Mouse (Mus musculus) urinary bladder, postnatal 10 days (tissue): ENCODE measurements around the gene Gabrr3.
"Not testable (repeated sequence)": the region's sequence is repeated elsewhere in the genome, so short reads cannot be mapped to it uniquely, and the experiment has no call there.

Experiments used
- DNase-seq: peaks from one replicate; pipeline ENCODE4 v3.0.0; 2022; ENCODE audit warnings: low spot score

The Gabrr3 gene

GRCm38 (mm10) chr16:59407032-59407431 lies at the start of gene Gabrr3:
TSS of gene Gabrr3 (plus strand) at chr16:59407332.
- no peak for DNase-seq

DNA sequence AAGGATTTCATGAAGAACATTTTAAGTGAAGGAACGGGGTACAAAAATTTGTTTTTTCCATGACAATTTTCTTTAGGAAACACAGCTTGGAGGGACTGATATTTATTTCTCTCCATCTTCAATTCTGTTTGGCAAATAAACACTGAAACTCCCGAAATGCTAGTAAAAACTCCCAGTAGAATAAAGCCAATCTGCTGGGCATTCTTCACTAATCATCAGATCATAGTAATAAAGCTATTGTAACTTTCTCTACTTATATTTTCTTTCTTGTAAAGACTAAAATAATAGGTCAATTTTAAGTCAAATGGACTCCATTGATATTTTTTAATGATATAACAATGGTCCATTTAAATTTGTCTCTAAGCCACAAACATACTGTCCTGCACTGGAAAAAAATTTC lies 43.2 kb upstream of the Gabrr3 start, which contains the start of gene Olfr209:
Gene Olfr209 (minus strand): TSS at position 101 of the 400 bp plus-strand sequence.
- no peak for DNase-seq

- no peak for DNase-seq
Observed at GRCm38 (mm10) chr16:59393300-59393699, 13.8 kb upstream of the Gabrr3 start.

GRCm38 (mm10) chr16:59401102-59401501 lies 6.0 kb upstream of the Gabrr3 start:
- no peak for DNase-seq

GRCm38 (mm10) chr16:59401985-59402384 lies 5.1 kb upstream of the Gabrr3 start:
- DNase-seq, result no peak

DNA sequence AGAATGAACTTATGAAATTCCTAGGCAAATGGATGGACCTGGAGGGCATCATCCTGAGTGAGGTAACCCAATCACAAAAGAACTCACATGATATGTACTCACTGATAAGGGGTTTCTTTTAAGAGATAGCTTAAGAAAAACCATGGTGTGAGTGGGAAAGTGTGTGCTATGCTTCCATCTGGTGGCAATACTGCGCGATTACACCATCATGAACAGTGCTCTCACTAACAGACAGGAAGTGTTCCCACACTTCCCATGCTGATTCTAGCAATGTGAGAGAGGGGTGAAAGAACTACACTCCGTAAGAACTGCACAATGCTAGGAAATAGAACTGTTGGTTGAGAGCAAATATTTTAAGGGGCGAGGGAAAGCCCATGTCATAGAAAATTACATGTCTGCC lies 3.4 kb upstream of the Gabrr3 start:
- DNase-seq, result no peak

- no peak for DNase-seq
Observed at GRCm38 (mm10) chr16:59404798-59405197, 2.3 kb upstream of the Gabrr3 start.

DNA sequence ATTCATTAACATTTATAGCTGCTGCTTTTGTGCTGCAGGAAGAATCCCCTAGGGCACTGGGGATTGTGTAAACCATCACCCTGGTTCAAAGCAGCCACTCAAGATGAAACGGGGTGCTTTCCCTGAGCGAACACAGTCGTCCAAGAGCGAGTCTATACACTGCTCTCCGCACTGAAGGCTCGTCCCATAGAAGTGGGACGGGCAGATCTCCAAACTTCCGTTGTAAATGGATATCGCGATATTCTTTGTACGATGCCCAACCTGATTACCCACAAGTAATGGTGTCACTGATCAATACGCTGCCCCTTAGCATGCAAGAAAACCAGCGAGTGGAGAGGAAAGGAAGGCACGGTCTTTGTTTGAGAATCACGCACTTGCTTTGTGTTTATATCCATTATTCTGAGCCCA lies 2.2 kb downstream of the Gabrr3 start:
- no peak for DNase-seq

DNA sequence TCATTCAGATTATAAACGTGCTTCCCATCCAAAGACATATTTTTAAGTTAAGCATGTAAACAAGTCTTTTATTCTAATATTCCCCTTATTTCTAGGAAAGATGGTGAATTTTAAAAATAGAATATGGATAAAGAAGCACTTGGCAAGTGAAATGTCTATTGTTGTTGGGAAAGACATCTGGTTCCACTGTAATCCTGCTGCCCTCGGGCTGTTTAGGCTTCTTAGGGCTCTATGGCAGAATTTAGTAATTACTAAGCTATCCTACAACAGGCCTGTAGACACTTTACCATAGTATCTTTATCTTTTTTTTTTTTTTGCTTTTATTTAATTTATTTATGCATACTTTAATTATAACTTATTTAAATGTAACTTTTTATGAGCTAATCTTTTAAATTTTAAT lies 2.7 kb downstream of the Gabrr3 start:
- DNase-seq, result no peak

GRCm38 (mm10) chr16:59413475-59413874 lies 6.3 kb downstream of the Gabrr3 start:
- DNase-seq, result no peak

GRCm38 (mm10) chr16:59420237-59420866 lies 13.2 kb downstream of the Gabrr3 start:
- DNase-seq, result no peak

DNA sequence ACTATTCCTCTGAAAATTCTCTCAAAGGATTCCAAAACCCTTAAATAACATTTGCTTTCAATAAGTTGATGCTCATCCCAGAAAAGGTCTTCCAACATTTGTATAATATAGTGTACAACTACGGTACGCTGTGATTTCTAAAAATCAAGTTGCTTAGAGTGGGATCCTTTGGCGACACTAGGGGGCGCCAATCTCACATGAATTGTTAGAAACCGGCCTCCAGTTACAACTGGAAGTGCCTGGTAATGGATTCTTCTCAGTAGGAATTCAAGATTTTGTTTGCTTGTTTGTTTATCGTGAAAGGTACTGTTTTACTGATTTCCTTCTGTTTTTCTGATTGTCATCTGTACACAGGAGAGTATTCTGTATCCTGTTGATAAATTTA lies 13.7 kb downstream of the Gabrr3 start:
- DNase-seq, result no peak

GRCm38 (mm10) chr16:59421571-59422345 lies 14.6 kb downstream of the Gabrr3 start:
- no peak for DNase-seq

DNA sequence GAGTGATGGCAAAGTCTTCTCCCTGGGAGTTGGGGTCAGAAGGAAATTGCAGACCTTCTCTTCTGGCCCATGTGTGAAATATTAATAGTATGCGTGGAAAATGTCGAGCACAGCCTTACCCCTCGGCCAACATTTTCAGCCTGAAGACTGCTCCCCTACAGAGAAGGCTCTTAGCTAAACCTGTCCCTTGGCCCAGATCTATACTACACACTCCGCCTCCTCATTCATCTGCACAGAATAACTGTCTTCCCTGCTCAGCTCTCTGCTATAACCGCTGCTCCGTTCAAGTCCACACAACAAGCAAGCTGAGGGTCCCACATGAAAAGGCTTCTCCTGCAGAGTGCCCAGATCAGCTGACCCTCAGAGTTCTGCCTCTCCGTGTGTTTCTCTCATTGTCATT lies 20.8 kb downstream of the Gabrr3 start:
- no peak for DNase-seq

GRCm38 (mm10) chr16:59433181-59433580 lies 26.0 kb downstream of the Gabrr3 start:
- no peak for DNase-seq

GRCm38 (mm10) chr16:59444880-59445559 lies 37.9 kb downstream of the Gabrr3 start:
- DNase-seq, result no peak

- DNase-seq, result no peak
Observed at GRCm38 (mm10) chr16:59448181-59448580, 41.0 kb downstream of the Gabrr3 start.

DNA sequence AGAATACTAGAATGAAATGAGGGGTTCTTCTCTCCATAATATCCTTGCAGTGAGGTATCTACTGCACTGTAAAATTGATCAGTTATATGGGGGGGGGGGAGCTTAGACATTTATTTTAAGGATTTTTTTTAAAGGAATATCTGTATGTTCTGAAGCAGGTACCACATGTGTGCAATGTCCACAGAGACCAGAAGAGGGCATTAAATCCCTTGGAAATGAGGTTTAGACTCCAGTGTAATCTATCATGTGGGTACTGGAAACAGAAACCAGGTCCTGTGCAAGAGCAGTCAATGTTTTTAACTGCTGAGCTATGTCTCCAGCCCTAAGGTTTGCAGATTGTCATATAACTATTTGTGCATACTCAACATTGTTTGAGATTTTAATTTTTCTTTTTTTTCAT lies 42.0 kb downstream of the Gabrr3 start:
- DNase-seq, result no peak

DNA sequence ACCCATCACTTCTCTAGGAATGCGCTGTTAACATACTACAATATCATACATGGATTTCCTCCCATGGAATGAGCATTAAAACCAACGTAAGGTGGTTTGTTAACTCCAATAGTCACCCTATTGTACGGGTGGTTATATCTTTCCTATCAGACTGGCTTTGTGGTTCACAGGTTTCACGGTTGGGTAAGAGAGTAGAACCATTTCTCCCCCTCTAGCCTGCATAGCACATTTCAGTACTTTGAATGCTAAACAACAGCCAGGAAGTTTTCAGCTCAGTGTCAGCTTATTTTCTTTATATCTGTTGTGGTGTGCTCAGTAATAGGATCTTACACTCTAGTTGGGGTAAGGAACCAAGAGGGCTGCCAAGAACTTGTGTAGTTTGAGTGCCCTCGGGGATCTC lies 44.7 kb downstream of the Gabrr3 start:
- DNase-seq, result no peak

GRCm38 (mm10) chr16:59459259-59459861 lies 52.2 kb downstream of the Gabrr3 start:
- DNase-seq, result not testable (repeated sequence)

- no peak for DNase-seq
Observed at GRCm38 (mm10) chr16:59463567-59463966, 56.4 kb downstream of the Gabrr3 start.

GRCm38 (mm10) chr16:59463973-59464372 lies 56.8 kb downstream of the Gabrr3 start:
- DNase-seq, result no peak

GRCm38 (mm10) chr16:59469846-59470245 lies 62.7 kb downstream of the Gabrr3 start:
- no peak for DNase-seq
